Mouse (Mus musculus) kidney, postnatal 0 days (tissue): ENCODE results near the gene Cul7. TPM values are rescaled to one million over a fixed set of nuclear protein-coding genes. Genes with fewer than 3 reads are reported as not detected.

Source experiments
- ATAC-seq: fragments of 200-750 bp; cut with Nextera tagmentation; replicated peaks from 2 replicates; pipeline ENCODE4 v1.8.0; 2017; ENCODE audit warnings: low read depth, moderate number of reproducible peaks, moderate TSS enrichment, moderate library complexity; ENCODE audit not compliant: low FRiP score
- DNase-seq: peaks from one replicate; pipeline ENCODE4 v3.0.0-alpha.2; 2016; ENCODE audit warnings: low spot score
- H3K27ac ChIP-seq: fragments of 300-500 bp; sonication (generic); 2 replicates; pipeline ENCODE4 v1.5.1; 2014; ENCODE audit warnings: mild to moderate bottlenecking
- H3K27me3 ChIP-seq: fragments of 300-500 bp; sonication (generic); 2 replicates; pipeline ENCODE4 v1.6.1; 2014; ENCODE audit warnings: low read length, mixed read lengths; ENCODE audit not compliant: insufficient read depth
- H3K36me3 ChIP-seq: fragments of 300-500 bp; sonication (generic); 2 replicates; pipeline ENCODE4 v1.6.1; 2014; ENCODE audit warnings: low read length, mixed read lengths; ENCODE audit not compliant: insufficient read depth
- H3K4me1 ChIP-seq: fragments of 300-500 bp; sonication (generic); replicated peaks from 2 replicates; pipeline ENCODE4 v1.6.1; 2014; ENCODE audit warnings: antibody characterized with exemption, low read length, mixed read lengths; ENCODE audit not compliant: insufficient read depth
- H3K4me2 ChIP-seq: fragments of 300-500 bp; sonication (generic); 2 replicates; pipeline ENCODE4 v1.6.1; 2014; ENCODE audit warnings: mild to moderate bottlenecking, low read length, moderate library complexity, mixed read lengths
- H3K4me3 ChIP-seq: fragments of 300-500 bp; sonication (generic); replicated peaks from 2 replicates; pipeline ENCODE4 v1.5.1; 2014; ENCODE audit warnings: low read depth, low read length
- H3K9ac ChIP-seq: fragments of 300-500 bp; sonication (generic); 2 replicates; pipeline ENCODE4 v1.6.1; 2014; ENCODE audit warnings: low read depth, low read length
- H3K9me3 ChIP-seq: fragments of 300-500 bp; sonication (generic); replicated peaks from 2 replicates; pipeline ENCODE4 v1.6.1; 2016; ENCODE audit warnings: low read length, inconsistent platforms, mixed read lengths
- CTCF ChIP-seq: IDR thresholded peaks from 2 replicates; pipeline ENCODE4 v1.5.1; 2016; ENCODE audit warnings: antibody characterized with exemption, low read depth, mild to moderate bottlenecking, moderate library complexity
- WGBS: fragments of 180-500 bp; shearing (Covaris S2); extraction: QIAGEN DNeasy Blood & Tissue Kit; methylation state at CpG from one replicate; pipeline ENCODE4 v1.1.7; 2014; 5-methylcytosine and 5-hydroxymethylcytosine counted together
- polyA plus RNA-seq: library from polyadenylated mRNA; unstranded; fragments of >200 nt; fragmentation: Nextera tagmentation; extraction: Ambion mirVana; gene quantifications from 2 replicates; pipeline ENCODE4 v1.2.1, GENCODE M21; 2015

The Cul7 gene
- polyA plus RNA-seq, 1 experiment from 2014 or later = 29.0 TPM

- TF ChIP-seq CTCF = peak; percentile 19; the same call in 1 of the 2 replicates
- Histone ChIP-seq H3K27me3 (no peaks in the 10 kb centered on the region), H3K9me3 (no peaks in the 10 kb centered on the region), H3K36me3 (0 out of 2 replicates have a peak, but pooled peaks cover 9% of the 10 kb centered on the region), H3K4me1 (peaks cover 25% of the 10 kb centered on the region), H3K27ac (peak overlapping the region; percentile 97), H3K9ac (peak overlapping the region; percentile 95; the same call in 1 of the 2 replicates), H3K4me2 (peak overlapping the region; percentile 80), H3K4me3 (peak overlapping the region; percentile 91)
- ATAC-seq (peak; percentile 85), DNase-seq (peak; percentile 98)
- WGBS = 12% methylated on average over 12 of the region's 12 CpGs
These were observed 20.3 kb upstream of the Cul7 start for GRCm38 (mm10) chr17:46629685-46630441.

- Histone ChIP-seq H3K27me3 (no peaks in the 10 kb centered on the region), H3K4me2 (peak overlapping the region; percentile 29), H3K4me1 (no peaks in the 10 kb centered on the region), H3K36me3 (peaks cover 33% of the 10 kb centered on the region), H3K9ac (no peak overlapping the region), H3K4me3 (no peak overlapping the region), H3K9me3 (no peaks in the 10 kb centered on the region), H3K27ac (no peak overlapping the region)
- ATAC-seq (peak; percentile 22; the same call in 1 of the 2 replicates), DNase-seq (peak; percentile 95)
- peak; percentile 88 for TF ChIP-seq CTCF
- 16% methylated on average over 15 of the region's 15 CpGs for WGBS
These were observed 13.2 kb upstream of the Cul7 start for GRCm38 (mm10) chr17:46636831-46637523.

GRCm38 (mm10) chr17:46639929-46640328 is 10.2 kb upstream of the Cul7 start:
- no peak overlapping the region for H3K27ac ChIP-seq
- no peak for DNase-seq

GRCm38 (mm10) chr17:46642060-46642459 is 8.1 kb upstream of the Cul7 start:
- DNase-seq = no peak
- H3K27me3 ChIP-seq = no peaks in the 10 kb centered on the region
- TF ChIP-seq CTCF = no peak
- H3K9me3 ChIP-seq = no peaks in the 10 kb centered on the region
- no peak overlapping the region for H3K4me3 ChIP-seq
- H3K27ac ChIP-seq = no peak overlapping the region
- peaks cover 22% of the 10 kb centered on the region; the same call in 1 of the 2 replicates for H3K36me3 ChIP-seq
- WGBS = 92% methylated on average over 17 of the region's 17 CpGs
- ATAC-seq = no peak
- no peak overlapping the region for H3K4me2 ChIP-seq
- peaks cover 8% of the 10 kb centered on the region; the same call in 1 of the 2 replicates for H3K4me1 ChIP-seq
- H3K9ac ChIP-seq = no peak overlapping the region

More at GRCm38 (mm10) chr17:46639929-46640328, 10.2 kb upstream of the Cul7 start:
- 56% methylated on average over 9 of the region's 9 CpGs for WGBS
- H3K4me3 ChIP-seq = no peak overlapping the region
- no peaks in the 10 kb centered on the region for H3K27me3 ChIP-seq
- peaks cover 8% of the 10 kb centered on the region; the same call in 1 of the 2 replicates for H3K4me1 ChIP-seq
- H3K9ac ChIP-seq = no peak overlapping the region
- TF ChIP-seq CTCF = no peak
- H3K36me3 ChIP-seq = peaks cover 30% of the 10 kb centered on the region
- no peaks in the 10 kb centered on the region for H3K9me3 ChIP-seq
- no peak overlapping the region for H3K4me2 ChIP-seq
- no peak for ATAC-seq

DNA sequence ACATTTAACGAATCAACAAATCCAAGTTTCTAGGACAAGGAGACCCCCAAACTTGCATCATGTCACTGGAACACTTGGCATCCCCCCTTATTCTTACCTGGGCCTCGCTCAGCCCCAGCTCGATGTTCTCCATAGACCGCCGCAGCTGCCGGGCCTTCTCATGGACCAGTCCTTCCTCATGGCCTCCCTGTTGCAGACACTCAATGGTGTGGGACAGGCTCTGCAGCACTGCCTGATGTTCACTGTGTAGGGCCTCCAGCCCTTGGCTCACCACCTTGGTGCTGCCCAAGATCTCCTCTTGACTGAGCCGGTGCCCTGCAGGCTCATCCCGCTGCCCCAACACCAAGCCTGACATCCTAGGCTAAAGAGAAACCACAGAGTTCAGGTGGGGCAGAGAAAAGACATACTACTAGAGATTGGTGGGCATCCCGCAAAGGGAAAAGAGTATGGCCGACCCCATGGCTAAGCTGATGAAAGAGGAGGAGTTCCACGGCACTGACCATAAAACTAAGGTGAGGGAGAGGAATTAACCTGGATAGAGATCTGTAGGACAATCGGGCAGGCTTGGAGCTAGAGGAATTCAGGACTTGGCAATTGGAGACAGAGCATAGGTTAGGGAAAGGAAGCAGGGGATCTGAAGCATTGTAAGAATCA is 5.9 kb upstream of the Cul7 start:
- peaks cover 31% of the 10 kb centered on the region for H3K36me3 ChIP-seq
- no peak for TF ChIP-seq CTCF
- no peaks in the 10 kb centered on the region for H3K9me3 ChIP-seq
- H3K9ac ChIP-seq = peak overlapping the region; percentile 75; the same call in 1 of the 2 replicates
- no peak for ATAC-seq
- no peak for DNase-seq
- peaks cover 8% of the 10 kb centered on the region; the same call in 1 of the 2 replicates for H3K4me1 ChIP-seq
- WGBS = 79% methylated on average over 12 of the region's 12 CpGs
- peak overlapping the region; percentile 94 for H3K4me2 ChIP-seq
- H3K4me3 ChIP-seq = peak overlapping the region; percentile 76
- H3K27me3 ChIP-seq = no peaks in the 10 kb centered on the region
- peak overlapping the region; percentile 86 for H3K27ac ChIP-seq
